Mouse (Mus musculus): Measurements from ENCODE around the gene Haus2. TPM values are rescaled to one million over a fixed set of nuclear protein-coding genes. Genes with fewer than 3 reads are reported as not detected.

Gene Haus2
- total RNA-seq, 2 experiments from 2014 or later: 8.6 to 9.3 TPM

DNA sequence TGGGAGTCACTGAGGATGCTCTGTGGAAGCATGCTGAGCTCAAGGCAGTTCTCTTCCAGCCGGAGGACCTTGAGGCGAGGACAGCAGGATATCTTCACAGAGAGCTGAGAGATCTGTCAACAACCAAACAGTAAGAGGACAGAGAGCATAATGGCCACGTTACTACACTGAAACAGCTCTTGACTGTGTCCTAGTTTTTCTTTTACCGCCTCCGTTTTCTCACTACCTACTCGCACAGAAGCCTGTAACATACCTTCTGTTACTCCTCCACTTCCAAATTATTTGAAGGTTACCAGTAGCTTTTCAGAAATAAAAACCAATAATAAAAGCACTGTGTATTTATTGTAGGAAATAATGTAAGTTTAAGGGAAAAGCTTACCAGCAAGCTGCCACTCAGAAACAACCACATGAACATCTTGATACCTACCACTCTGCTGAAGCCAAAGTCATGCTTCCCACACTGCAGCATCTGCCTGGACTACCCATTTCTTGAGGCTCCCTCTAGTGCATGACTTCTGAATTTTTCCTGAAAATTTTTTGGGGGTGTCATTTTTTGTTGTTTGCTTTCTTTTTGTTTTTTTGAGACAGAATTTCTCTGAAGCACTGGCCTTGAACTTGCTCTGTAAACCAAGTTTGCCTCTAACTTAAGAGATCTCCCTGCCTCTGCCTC, 3.0 kb upstream of the Haus2 start:
- no peak for DNase-seq (ENCODE audit: low spot score)
- intact Hi-C loops (cut with DNase I): loop anchor here (5.0 kb wide), 3 partner anchors 39 to 129 kb away; partner anchors contain the start of gene Snap23

DNA sequence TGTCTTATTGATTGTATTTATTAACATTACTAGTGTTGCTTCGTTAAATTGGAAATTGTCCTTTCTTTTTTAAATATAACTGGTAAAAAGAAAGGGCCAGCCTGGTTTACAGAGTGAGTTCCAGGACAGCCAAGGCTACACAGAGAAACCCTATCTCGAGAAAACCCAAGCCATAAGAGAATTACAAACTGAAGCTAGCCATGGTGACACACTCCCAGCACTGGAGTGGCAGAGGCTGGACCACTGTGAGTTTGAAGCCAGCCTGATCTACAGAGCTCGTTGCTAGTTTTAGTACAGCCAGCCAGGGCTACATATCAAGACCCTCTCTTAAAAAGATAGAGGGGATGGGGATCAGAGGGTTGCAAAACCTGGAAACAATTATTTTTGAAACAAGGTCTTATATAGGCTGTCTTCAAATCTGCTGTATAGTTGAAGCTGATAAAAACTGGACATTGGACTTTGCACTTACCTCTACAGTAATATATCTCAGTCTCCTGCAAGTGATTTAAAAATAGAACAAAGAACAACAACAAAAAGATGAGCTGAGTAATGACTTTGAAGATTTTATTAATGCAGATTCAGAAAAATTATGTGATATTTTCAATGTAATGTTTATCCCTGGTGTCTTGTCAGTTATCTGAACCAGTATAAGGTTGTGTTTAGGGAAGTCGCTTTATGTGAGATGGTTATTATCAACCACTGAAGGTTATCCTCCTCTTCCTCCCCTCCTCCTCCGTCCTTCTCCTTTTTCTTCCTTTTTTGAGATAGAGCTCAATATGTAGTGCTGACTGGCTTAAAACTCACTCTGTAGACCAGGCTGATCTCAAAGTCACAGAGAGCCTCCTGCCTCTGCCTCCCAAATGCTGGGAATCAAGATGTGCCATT, 7.3 kb downstream of the Haus2 start:
- intact Hi-C loops (cut with DNase I): no loop called here
- DNase-seq (ENCODE audit: low spot score): no peak

DNA sequence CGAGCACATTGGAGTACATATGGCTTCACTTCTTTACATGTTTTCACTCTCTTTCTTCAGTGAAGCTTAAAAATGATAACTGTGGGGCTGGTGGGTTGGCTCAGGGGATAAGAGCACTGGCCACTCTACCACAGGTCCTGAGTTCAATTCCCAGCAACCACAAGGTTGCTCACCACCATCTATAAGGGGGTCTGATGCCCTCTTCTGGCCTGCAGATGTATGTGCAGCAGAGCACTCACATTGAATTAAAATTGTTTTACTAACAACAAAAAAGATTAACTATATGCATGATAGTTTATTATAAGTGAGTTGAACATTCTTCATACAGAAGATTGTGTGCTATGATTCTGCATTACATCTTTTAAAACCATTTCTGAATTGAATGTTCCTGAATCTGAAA, 10.4 kb downstream of the Haus2 start:
- intact Hi-C loops (cut with DNase I): no loop called here
- DNase-seq (ENCODE audit: low spot score): no peak

DNA sequence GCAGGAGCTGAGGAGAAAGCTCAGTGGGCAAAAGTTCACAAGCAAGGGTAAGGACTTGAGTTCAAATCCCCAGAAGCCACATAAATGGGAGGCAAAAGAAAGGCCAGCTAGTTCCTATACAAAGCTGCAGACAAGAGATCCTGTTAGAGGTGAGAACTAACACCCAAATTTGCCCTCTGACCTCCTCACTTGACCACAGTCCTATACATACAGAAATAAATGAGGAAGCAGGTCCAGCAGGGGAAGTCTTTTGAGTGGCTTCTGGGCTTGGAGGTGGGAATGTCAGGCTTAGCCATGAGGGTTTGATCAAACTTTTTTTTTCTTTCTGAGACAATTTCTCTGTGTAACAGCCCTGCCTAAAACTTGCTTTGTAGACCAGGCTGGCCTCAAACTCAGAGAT, 13.7 kb downstream of the Haus2 start:
- intact Hi-C loops (cut with DNase I): no loop called here
- DNase-seq (ENCODE audit: low spot score): no peak

DNA sequence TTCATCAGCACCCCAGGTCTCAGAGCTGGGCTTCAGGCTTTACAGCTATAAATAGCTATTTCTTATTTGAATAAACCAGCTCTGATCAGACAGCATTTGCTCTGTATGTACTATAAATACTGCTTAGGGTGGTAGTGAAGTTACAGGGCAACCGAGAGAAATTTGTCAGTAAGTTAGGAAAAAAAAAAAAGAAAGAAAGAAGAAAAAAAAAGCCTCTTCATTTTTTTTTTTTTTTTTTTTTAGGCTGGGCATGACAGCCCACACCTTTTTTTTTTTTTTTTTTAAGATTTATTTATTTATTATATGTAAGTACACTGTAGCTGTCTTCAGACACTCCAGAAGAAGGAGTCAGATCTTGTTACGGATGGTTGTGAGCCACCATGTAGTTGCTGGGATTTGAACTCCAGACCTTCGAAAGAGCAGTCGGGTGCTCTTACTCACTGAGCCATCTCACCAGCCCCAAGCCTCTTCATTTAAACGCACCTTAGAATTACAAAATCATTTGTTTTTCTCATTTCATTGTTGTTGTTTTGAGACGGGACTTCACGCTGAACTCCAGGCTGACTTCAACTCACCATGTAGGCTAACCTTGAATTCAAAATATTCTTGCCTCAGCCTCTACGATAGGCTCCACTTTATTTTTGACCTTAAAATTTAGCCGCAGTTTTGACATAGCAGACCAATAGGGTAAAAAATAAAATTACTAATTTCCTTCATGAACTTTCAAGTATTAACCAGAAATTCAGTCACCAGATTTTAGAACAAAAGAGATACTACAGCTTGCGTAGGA, 19.1 kb downstream of the Haus2 start:
- no peak for DNase-seq (ENCODE audit: low spot score)
- intact Hi-C loops (cut with DNase I): no loop called here

DNA sequence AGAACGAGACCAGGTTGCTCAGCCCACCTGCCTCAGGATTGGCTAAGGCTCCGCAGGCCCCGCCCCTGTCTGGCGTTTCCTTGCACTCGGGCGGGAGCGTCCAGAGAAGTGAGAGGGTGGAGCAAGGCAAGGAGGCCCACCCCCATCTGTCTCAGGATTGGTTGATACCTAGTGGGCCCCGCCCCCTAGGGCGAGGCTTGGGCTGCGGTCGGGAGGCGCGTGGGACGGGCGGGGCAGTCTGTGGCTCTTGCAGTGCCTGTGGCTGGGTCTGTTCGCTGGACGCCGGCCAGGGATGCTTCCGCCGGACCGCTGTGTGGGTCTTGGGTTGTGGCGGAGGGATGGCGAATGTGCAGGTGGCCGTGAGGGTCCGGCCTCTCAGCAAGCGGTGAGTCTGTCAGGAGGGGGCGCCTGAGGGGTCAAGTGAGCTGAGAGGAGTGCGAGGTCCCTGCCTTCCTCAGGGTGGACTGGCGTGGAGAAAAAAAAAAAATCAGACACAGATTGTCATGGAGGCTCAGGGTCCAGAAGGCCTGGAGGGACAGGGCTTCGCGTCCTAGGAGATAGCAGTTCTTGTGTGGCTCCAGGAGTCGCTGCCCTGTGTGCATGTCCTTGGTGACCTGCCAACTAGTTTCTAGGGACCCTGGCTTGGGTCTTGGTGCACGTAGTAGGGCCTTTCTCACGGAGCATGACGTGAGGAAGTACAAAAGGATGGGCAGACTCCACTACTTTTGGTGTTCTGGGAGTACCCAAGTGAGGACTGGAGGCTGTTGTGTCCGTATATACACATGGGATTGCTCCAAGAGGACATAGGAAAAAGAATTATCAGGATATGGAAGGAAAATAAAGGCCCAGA, 19.9 kb downstream of the Haus2 start, which contains the start of gene Stard9:
Gene Stard9, plus strand, starts transcription at position 236 of the 850 bp plus-strand sequence.
- intact Hi-C loops (cut with DNase I): no loop called here
- DNase-seq (ENCODE audit: low spot score): peak; percentile 99

DNA sequence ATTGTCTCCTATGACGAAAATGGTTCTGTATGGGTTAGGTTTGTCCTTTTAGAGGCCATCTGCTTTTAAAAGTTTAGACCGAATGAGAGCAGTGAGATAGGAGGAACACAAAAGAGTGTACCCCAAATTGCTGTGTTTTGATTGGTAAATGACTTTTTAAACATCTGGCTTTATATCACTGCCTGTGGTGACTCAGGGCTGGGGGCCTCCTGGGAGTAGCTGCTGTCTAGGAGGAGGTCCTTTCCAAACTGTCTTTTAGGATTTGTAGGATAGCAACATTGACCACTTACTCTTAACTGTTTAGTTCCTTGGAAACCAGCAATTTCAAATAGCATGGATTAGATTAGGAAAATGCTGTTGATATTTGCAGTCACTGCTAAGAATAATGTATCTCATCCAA, 21.1 kb downstream of the Haus2 start:
- intact Hi-C loops (cut with DNase I): no loop called here
- DNase-seq (ENCODE audit: low spot score): no peak

DNA sequence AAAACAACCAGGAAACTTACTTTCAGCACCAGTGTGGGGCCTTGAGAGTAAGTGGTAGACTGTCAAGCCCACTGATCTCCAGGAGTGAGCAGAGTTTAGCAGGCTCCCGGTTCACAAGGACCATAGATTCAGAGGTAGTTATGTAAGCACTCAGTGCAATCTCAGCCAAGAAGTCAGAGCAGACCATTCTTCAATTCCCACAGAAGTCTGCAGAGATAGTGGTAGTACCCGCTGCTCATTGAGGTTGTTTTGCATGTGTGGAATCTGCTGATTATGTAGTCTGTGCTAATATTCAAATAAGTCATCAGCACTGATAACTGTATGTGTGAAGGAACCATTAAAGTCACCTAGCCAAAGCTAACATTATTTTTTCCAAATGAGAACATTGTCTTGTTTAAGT, 21.5 kb downstream of the Haus2 start:
- intact Hi-C loops (cut with DNase I): no loop called here
- DNase-seq (ENCODE audit: low spot score): no peak

DNA sequence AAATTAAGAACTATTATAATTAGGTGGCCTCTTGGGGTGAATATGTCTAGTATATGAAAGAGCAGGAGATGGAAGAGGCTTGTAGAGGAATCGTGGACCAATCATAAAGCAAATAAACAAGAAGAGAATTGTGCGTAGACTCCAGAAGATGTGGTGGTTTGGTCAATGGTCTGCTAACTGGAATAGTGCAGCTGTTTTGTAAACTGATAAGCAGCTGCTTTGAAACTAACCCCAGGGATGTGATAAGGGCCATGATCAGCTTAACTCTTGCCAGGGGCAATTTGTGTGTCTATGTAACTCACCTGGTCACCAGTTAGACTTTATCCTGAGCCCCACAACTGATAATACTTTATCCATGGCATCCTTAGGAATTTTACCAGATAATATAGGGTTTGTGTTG, 22.3 kb downstream of the Haus2 start:
- intact Hi-C loops (cut with DNase I): no loop called here
- DNase-seq (ENCODE audit: low spot score): no peak

DNA sequence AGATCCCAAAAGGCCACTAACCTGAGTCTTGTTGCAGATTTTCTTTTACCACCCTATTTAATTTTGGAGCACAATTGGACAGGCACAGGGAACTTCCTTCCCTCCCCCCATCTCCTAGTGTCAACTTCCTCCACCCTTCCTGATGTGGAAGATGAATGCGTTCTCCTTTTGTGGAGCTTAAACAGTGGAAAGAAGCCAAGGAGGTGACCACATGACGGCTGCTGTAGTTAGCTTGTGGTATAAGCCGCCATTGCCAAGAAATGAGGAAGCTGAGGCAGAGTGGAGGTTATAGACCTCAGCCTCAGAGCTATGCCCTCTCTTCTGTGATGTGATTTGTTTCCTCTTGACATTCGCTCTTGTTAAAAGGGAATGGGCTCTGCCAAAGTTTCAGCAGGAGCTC, 22.8 kb downstream of the Haus2 start:
- DNase-seq (ENCODE audit: low spot score): peak; percentile 40
- intact Hi-C loops (cut with DNase I): loop anchor here (2.0 kb wide), 1 partner anchor 37 kb away; no protein-coding TSS in a partner anchor

DNA sequence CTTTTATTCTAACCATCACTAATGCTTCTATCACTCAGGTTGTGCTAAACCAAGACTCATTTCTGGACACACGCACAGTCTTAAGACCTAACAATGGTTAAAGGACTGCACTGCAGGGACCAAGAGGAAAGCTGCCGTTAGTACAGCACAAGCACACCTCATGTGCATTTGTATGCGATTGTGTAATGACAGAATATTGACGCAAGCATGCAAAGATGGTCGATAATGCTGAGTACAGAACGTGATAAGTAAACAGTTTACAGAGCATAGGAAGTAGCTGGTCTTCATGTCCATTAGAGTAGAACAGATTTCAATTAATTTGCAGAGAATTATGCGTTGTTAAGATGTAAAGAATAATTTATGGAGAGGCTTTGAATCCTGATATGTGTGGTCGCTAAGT, 31.7 kb downstream of the Haus2 start:
- intact Hi-C loops (cut with DNase I): no loop called here
- no peak for DNase-seq (ENCODE audit: low spot score)

DNA sequence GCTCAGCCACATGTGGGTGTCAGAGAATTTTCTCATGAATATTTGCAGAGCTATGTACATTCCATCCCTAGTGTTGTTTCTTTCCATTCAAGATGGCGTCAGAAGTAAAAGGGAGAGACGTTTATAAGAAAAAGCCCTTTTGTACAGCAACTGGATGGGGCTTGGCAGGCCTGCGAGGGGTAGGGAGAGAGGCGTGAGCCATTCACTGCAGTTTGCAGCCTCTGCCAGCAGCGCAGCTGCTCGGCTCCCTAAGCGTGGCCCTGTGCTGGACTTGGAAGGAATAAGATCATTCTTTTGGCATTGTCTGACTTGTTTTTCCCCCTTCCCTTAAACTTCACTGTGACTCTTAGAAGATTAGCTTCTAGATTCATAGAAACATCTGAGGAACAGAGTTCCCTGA, 34.7 kb downstream of the Haus2 start:
- peak; percentile 76 for DNase-seq (ENCODE audit: low spot score)
- intact Hi-C loops (cut with DNase I): no loop called here

DNA sequence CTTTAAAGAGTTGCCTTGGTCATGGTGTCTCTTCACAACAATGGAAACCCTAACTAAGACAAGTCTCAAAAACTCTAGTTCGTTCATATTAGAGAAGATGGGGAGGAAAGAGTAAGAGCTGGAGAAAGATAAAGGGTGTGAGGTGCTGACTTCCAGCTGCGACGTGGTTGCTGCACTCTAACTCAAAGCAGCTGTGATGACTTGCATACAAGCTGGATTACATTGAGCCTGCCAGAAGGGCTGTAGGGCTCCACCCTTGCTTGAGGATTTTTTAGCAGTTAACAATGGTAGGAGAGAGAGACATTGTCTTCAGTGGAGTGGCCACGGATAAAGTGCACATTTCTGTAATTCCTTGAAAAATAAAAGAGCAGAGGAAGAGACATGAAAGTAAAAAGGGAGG, 37.6 kb downstream of the Haus2 start:
- peak; percentile 30 for DNase-seq (ENCODE audit: low spot score)
- intact Hi-C loops (cut with DNase I): no loop called here

DNA sequence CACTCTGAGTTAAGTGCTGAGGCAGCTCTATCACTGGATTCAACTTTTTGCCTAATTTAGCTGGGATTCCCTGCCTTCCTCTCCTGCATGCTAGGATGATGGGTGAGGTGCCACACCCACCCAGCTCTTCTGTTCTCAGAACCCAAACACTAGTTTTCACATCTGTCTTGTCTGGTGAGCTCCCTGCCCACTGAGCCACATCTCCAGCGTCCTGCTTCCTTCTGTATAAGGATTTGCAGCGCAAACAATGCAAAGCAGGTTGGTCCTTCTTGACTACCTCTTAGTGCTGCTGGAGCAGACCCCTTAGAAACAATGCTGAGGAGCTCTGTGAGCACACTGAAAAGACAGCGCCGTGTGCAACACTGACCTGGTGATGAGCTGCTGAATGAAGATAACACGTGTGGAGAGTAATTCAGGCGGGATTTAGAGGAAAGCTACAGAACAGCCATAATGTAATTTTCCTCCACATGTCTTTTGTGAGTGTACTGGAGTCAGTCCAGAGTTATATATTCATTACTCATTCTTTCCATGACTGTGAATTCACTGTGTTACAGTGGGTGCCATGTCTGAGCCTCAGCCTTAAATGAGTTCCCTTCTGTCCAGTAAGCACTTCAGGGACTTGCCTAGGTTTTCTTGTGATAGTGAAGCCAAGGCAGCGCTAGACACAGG, 43.2 kb downstream of the Haus2 start:
- no peak for DNase-seq (ENCODE audit: low spot score)
- intact Hi-C loops (cut with DNase I): no loop called here

DNA sequence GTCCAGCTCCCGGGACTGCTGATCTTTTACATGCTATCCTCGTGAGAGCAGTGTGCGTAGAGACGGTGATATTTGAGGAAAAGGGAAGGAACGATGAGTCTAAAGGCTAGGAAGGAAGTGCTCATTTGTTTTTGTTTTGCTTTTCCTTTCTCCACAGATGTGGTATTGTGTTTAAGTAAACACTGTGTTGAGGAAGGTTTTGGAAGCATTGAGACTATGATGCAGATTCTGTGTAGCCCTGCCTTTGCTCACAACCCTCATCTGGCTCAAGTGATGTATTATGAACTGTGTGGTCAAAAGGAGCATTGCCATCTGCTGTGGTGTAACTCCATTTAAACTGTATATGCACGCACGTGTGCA, 43.7 kb downstream of the Haus2 start:
- no peak for DNase-seq (ENCODE audit: low spot score)
- intact Hi-C loops (cut with DNase I): no loop called here

DNA sequence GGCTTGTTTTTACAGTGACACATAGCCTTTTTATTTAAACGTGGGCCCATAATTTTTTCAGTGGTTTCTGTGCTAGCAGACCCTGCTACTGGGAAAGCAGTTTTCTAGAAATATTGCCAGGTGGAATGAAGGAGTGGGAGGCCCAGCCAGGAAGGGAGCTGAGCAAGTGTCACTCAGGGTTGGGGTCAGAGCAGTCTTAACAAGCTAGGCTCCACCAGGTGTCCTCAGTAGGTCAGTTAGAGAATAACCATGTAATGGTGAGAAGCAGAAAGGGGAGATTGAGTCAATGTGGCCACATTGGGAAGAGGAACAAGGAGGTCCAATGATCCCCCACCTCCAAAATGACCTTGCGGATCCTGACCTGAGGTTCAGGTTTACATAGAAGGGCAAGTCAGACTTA, 45.5 kb downstream of the Haus2 start:
- intact Hi-C loops (cut with DNase I): no loop called here

DNA sequence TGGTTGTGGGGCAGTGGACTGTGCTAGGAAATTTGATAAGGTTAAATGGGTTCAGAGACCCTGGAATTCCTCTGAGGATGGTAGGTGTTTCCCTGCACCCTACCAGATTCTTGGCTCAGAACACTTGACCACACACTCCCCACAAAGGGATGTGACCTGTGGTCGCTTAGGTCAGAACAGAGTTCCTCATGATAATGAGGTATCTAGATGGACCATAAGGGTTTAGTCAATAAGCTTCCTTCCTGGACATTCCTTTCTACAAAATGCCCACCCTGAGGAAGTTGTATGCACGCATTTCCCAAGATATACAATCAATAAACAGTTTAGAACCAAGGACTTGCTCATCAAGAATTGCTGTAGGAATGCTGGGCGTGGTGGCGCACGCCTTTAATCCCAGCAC, 46.7 kb downstream of the Haus2 start:
- intact Hi-C loops (cut with DNase I): no loop called here
- no peak for DNase-seq (ENCODE audit: low spot score)

More for the DNA sequence above, 45.5 kb downstream of the Haus2 start:
- DNase-seq (ENCODE audit: low spot score): no peak

DNA sequence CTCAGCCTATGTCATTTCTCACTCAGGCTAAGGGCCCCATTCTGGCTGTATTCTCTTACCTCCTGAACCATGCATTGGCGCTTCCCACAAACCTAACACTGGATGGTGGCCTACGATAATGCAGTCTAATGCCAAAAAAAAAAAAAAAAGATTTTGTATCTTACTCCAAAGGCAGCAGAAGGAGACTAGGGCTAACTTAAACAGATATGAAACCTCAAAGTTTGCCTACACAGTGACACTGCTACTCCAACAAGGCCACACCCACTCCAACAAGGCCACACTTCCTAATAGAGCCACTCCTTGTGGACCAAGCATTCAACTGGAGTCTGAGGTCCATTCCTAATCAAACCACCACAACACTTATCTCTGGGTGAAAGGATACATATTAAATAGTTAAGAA, 47.5 kb downstream of the Haus2 start:
- DNase-seq (ENCODE audit: low spot score): no peak
- intact Hi-C loops (cut with DNase I): no loop called here

DNA sequence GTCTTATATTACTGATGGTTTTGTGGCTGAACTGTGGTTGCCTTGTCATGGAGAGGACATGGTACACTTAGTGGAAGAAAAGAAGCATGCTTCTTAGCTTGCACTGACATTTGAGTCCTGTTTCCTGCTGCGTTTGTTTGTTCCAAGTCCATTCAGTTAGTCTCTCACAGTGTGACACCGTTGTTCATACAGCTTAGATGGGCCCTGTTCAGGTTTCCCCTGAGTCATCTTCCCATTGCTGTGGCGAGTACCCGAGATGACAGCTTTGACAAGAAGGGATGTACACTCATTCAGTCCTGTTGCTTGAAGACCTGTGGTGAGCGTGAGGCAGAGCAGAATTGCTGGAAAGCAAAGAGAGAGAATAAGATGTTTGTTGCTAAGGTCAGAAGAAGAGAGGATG, 49.3 kb downstream of the Haus2 start:
- no peak for DNase-seq (ENCODE audit: low spot score)
- intact Hi-C loops (cut with DNase I): no loop called here

All from heart, postnatal 25 days (tissue).